Mouse (Mus musculus) embryo, embryonic 11.5 days (tissue): Measurements from ENCODE around the gene Gpatch2.

ENCODE experiments used
- DNase-seq: peaks from one replicate; pipeline ENCODE4 v3.0.0-alpha.2; 2012; ENCODE audit warnings: low read depth, low spot score

The Gpatch2 gene

GRCm38 (mm10) chr1:187303221-187303620 lies 87.9 kb downstream of the Gpatch2 start:
- no peak for DNase-seq

GRCm38 (mm10) chr1:187307335-187307734 lies 92.0 kb downstream of the Gpatch2 start:
- DNase-seq: no peak

- DNase-seq: no peak
These were observed 93.2 kb downstream of the Gpatch2 start for GRCm38 (mm10) chr1:187308523-187308922.

- no peak for DNase-seq
These were observed 95.8 kb downstream of the Gpatch2 start for GRCm38 (mm10) chr1:187311122-187311521.

GRCm38 (mm10) chr1:187313323-187313722 lies 98.0 kb downstream of the Gpatch2 start:
- DNase-seq: no peak

- no peak for DNase-seq
These were observed 98.5 kb downstream of the Gpatch2 start for GRCm38 (mm10) chr1:187313763-187314162.

- no peak for DNase-seq
These were observed 99.2 kb downstream of the Gpatch2 start for GRCm38 (mm10) chr1:187314516-187314915.

GRCm38 (mm10) chr1:187315821-187316220 lies 100.5 kb downstream of the Gpatch2 start:
- no peak for DNase-seq

GRCm38 (mm10) chr1:187316555-187316954 lies 101.2 kb downstream of the Gpatch2 start:
- DNase-seq: no peak

GRCm38 (mm10) chr1:187321814-187322213 lies 106.5 kb downstream of the Gpatch2 start:
- DNase-seq: no peak

- DNase-seq: no peak
These were observed 107.3 kb downstream of the Gpatch2 start for GRCm38 (mm10) chr1:187322505-187323208.

- DNase-seq: no peak
These were observed 107.9 kb downstream of the Gpatch2 start for GRCm38 (mm10) chr1:187323209-187323589.

- DNase-seq: no peak
These were observed 127.2 kb downstream of the Gpatch2 start for GRCm38 (mm10) chr1:187342551-187342950.

- DNase-seq: no peak
These were observed 129.8 kb downstream of the Gpatch2 start for GRCm38 (mm10) chr1:187345156-187345555.

- DNase-seq: no peak
These were observed 131.6 kb downstream of the Gpatch2 start for GRCm38 (mm10) chr1:187346923-187347322.

GRCm38 (mm10) chr1:187347606-187348005 lies 132.3 kb downstream of the Gpatch2 start:
- no peak for DNase-seq

- no peak for DNase-seq
These were observed 132.9 kb downstream of the Gpatch2 start for GRCm38 (mm10) chr1:187348053-187348820.

GRCm38 (mm10) chr1:187348859-187349258 lies 133.6 kb downstream of the Gpatch2 start:
- DNase-seq: no peak

- no peak for DNase-seq
These were observed 140.9 kb downstream of the Gpatch2 start for GRCm38 (mm10) chr1:187356169-187356568.

GRCm38 (mm10) chr1:187356904-187357303 lies 141.6 kb downstream of the Gpatch2 start:
- no peak for DNase-seq

- no peak for DNase-seq
These were observed 144.9 kb downstream of the Gpatch2 start for GRCm38 (mm10) chr1:187360240-187360639.

GRCm38 (mm10) chr1:187362536-187362935 lies 147.2 kb downstream of the Gpatch2 start:
- no peak for DNase-seq

- no peak for DNase-seq
These were observed 150.1 kb downstream of the Gpatch2 start for GRCm38 (mm10) chr1:187365424-187365823.
